Mouse (Mus musculus) naive thymus-derived CD4-positive, alpha-beta T cell, adult 5 months (primary cell): Measurements from ENCODE around the gene Tenm4. TPM values are rescaled to one million over a fixed set of nuclear protein-coding genes. Genes with fewer than 3 reads are reported as not detected.

ENCODE experiments used
- polyA plus RNA-seq: library from polyadenylated mRNA; unstranded; fragments of 100-300 nt; shearing (Covaris generic); gene quantifications from one replicate; pipeline ENCODE4 v1.2.1, GENCODE M21; 2017

Tenm4 gene
- 0.04 TPM for polyA plus RNA-seq

GRCm38 (mm10) chr7:96170924-96171595 lies at the start of gene Tenm4:
Gene Tenm4, plus strand, starts transcription at chr7:96171246.

GRCm38 (mm10) chr7:96951281-96952051 lies 780.4 kb downstream of the Tenm4 start, which contains the start of gene Nars2:
Gene Nars2, plus strand, starts transcription at chr7:96951505.

